Mouse (Mus musculus): ENCODE results near the gene Polr3c.
"Not testable (repeated sequence)": the region's sequence is repeated elsewhere in the genome, so short reads cannot be mapped to it uniquely, and the experiment has no call there.

The Polr3c gene

DNA sequence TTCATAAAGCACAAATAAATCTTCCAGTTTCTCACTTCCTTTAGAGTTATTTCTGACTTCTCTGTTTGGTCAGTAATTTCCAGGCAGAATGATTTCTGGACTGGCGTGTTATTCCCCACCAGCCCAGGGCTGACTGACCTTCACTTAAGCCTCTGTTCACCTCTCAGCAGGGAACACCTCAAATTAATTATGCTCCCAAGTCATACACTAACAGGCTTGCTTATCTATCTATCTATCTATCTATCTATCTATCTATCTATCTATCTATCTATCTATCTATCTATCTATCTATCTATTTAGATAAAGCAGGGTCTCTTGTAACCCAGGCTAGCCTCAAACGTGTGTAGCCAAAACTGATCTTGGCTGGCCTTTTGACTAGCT, 18.8 kb downstream of the Polr3c start:
- no peak for DNase-seq (ENCODE audit: extremely low spot score, low read depth, low spot score)

DNA sequence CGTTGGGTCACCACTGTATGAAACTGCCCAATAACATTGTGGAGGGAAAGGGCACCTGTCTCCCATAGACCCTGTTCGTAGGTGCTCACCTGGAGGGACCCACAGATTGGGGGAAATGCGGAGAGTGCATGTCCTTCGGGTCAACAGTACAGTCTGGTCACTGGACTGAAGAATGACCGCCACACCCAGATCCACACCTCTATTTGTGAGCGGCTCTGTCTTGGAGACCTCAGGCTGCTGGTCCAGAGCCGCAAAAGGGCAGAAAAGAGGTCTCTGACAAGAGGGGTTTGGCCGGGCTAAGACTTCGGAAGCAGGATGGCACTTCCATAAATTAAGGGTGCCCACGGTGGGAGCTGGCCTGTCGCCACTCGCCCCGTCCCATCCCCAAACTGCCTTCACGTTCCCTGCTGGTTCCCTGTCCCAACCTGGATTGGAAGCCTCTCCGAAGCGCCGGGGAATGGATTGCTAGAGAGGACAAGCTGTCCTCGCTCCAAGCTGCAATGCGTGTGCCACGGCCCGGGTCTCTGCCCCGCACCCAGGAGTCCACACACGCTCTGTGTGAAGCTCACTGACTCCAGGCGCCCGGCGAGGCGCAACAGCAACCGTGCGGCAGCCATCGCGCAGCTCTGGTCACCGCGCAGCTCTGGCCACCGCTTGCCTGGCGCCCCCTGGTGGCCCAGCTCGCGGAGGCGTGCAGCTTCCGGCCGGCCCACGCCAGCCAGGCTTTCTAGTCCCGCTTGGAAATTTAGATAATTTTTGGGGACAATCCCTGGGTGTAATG, 19.3 kb downstream of the Polr3c start, which contains the start of gene Nudt17:
Nudt17 (minus strand) TSS at position 660 of the 781 bp plus-strand sequence.
- DNase-seq (ENCODE audit: extremely low spot score, low read depth, low spot score) = no peak

- DNase-seq (ENCODE audit: extremely low spot score, low read depth, low spot score) = no peak
These were observed 20.4 kb downstream of the Polr3c start for GRCm38 (mm10) chr3:96706984-96707383.

- DNase-seq (ENCODE audit: extremely low spot score, low read depth, low spot score) = no peak
These were observed 21.2 kb downstream of the Polr3c start for GRCm38 (mm10) chr3:96706217-96706616.

DNA sequence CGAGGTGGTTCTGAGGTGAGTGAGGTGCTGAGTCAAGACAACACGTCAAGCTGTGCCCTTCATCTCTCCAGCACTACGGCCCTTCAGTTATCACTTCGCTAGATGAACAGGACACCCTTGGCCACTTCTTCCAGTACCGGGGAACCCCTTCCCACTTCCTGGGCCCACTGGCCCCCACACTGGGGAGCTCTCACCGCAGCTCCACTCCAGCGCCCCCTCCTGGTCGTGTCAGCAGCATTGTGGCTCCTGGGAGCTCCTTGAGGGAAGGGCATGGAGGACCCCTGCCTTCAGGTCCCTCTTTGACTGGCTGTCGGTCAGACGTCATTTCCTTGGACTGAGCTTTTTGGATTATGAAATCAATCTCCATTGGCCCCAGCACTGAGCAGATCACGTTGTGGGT, 22.6 kb downstream of the Polr3c start:
- DNase-seq (ENCODE audit: extremely low spot score, low read depth, low spot score) = no peak

GRCm38 (mm10) chr3:96701003-96701402, 26.4 kb downstream of the Polr3c start:
- DNase-seq (ENCODE audit: extremely low spot score, low read depth, low spot score) = no peak

- DNase-seq (ENCODE audit: extremely low spot score, low read depth, low spot score) = no peak
These were observed 27.1 kb downstream of the Polr3c start for GRCm38 (mm10) chr3:96700376-96700775.

GRCm38 (mm10) chr3:96698993-96699690, 28.3 kb downstream of the Polr3c start:
- DNase-seq (ENCODE audit: extremely low spot score, low read depth, low spot score) = no peak

DNA sequence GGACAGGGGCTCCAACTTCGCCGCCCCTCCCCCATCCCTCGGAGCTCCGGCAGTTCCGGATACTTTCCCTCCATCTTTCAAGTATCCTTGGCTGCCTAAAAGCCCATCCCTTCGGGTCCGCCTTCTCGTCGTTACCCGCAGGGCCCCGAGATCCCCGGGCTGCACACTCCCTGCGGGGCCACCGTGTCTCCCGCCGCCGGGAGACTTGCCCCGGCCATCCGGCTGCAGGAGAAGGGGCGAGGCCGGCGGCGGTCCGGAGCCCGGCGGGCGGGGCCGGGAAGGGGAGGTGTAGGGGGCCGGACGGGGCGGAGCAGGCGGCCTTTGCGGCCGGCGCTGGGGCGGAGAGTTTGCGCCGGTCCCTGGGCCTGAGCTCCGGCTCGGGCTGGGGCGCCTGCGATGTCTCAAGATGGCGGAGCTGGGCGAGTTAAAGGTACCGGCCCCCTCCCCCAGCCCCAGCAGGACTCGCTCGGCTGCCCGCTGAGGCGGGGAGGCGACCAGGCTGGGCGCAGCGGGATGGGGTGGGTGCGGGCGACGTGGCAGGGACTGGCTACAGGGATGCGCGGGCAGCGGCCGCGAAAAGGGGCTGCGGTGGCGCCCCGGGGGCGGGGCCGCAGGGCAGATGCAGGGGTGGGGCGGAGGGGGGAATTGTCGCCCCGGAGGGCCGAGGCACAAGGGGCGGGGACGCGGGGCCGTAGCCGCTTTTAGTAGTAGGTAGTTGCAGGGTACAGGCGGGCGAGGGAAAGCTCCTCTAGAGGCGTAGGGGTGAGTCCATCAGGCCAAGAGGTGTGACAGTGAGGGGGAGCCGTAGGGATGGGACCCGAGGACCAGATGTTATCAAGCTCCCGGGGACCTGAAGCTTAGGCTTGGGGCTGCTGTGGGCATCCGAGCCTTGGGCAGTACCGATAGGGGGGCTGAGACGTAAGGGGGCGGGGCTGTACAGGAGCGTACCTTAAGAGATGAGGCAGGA, 30.4 kb downstream of the Polr3c start:
- DNase-seq (ENCODE audit: extremely low spot score, low read depth, low spot score) = no peak

- no peak for DNase-seq (ENCODE audit: extremely low spot score, low read depth, low spot score)
These were observed 31.1 kb downstream of the Polr3c start, which contains the start of gene Pias3 for GRCm38 (mm10) chr3:96696198-96696765. Gene Pias3 (plus strand): TSS chr3:96696384.

DNA sequence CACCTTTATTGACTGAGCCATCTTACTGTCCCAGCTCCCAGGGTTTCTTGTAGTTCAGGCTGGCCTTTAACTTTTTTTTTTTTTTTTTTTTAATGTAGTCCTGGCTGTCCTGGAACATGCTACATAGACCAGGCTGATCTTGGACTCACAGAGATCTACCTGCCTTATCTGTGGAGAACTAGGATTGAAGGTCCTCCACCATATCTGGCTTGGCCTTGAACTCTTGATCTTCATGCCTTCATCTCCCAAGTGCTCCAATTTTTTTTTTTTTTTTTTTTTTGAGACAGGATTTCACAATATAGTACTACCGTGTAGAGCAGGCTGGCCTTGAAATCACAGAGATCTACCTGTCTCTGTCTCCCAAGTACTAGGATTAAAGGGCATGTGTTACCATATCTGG, 33.8 kb downstream of the Polr3c start:
- no peak for DNase-seq (ENCODE audit: extremely low spot score, low read depth, low spot score)

DNA sequence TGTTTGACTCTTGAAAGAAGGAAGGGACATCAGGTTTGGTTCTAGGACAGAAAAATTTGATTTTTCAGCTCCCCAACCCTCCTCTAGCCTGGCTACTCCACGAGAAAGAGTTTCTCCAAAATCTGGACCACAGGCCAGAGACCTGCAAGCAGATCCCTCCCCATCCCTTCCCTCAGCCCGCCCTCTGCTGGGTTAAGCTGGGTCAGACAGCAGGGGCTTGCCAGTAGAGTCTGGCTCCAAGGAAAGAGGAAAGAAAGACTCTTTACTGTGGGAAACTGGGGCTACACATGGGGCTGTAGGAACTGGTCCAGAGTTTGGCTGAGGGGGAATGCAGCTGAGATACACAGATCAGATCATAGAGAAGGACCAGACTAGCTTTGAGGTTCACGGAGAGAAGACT, 34.9 kb downstream of the Polr3c start:
- DNase-seq (ENCODE audit: extremely low spot score, low read depth, low spot score) = no peak

GRCm38 (mm10) chr3:96690298-96690697, 37.1 kb downstream of the Polr3c start:
- no peak for DNase-seq (ENCODE audit: extremely low spot score, low read depth, low spot score)

DNA sequence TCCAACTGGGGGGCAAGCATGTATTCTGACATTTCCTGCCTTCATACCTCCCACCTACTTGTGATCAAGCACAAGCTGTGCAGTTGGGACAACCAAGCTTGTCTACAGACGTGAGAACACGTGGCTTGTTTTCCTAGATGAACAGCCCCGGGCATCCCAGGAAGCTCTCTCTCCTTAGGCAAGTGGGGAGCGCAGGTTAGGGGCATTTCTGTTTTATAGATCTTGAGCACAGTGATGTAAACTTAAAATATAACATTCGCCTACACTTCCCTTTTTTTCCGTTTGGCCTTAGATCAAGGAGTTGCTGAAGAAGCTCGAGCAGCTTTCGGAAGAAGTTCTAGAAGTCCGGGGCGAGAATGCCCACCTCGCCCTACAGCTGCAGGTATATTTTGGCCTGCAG, 38.6 kb downstream of the Polr3c start:
- DNase-seq (ENCODE audit: extremely low spot score, low read depth, low spot score) = no peak

DNA sequence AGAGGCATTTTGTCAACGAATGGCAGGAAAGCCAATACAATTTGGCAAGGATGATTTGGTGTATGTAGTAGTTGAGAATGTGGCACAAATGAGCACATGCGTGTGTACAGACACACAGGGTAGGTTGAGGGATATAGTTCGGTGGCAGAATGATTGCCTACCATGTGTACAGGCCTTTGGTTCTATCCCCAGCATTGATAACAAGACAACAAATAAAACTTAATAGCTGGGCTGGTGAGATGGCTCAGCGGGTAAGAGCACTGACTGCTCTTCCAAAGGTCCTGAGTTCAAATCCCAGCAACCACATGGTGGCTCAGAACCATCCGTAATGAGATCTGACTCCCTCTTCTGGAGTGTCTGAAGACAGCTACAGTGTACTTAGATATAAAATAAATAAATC, 41.4 kb downstream of the Polr3c start:
- DNase-seq (ENCODE audit: extremely low spot score, low read depth, low spot score) = not testable (repeated sequence)

GRCm38 (mm10) chr3:96684822-96685156, 42.6 kb downstream of the Polr3c start:
- no peak for DNase-seq (ENCODE audit: extremely low spot score, low read depth, low spot score)

GRCm38 (mm10) chr3:96684151-96684821, 43.1 kb downstream of the Polr3c start:
- DNase-seq (ENCODE audit: extremely low spot score, low read depth, low spot score) = no peak

GRCm38 (mm10) chr3:96683496-96683895, 43.9 kb downstream of the Polr3c start:
- DNase-seq (ENCODE audit: extremely low spot score, low read depth, low spot score) = no peak

DNA sequence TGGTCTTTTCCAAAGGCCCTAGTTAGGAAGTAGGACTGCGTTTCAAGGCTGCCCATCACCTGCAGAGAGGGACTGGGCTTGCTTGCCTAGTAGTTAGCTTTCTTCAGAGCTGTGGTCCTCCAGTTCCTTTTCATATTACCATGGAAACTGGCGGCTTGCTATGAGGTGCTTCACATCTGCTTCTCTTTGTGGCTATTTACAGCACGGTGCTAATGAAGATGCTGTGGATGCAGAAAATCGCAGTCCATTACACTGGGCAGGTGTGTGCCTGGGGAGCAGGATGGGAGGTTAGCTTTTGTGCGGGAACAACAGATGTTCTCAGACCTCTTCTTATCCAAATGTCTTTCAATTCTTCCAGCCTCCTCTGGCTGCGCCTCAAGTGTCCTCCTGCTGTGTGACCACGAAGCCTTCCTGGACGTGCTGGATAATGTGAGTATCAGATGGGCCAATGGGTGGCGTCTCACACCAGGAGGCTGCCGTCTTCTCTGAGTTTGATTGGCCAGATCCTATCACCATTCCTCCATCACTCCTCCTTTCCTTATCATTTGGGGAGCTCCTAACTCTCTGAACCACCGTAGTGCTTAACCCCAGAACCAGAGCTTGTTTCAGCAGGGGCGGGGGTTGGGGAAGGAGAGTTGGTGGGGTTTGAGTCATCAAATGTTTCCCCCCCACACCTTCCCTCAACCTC, 47.0 kb downstream of the Polr3c start:
- no peak for DNase-seq (ENCODE audit: extremely low spot score, low read depth, low spot score)

DNA sequence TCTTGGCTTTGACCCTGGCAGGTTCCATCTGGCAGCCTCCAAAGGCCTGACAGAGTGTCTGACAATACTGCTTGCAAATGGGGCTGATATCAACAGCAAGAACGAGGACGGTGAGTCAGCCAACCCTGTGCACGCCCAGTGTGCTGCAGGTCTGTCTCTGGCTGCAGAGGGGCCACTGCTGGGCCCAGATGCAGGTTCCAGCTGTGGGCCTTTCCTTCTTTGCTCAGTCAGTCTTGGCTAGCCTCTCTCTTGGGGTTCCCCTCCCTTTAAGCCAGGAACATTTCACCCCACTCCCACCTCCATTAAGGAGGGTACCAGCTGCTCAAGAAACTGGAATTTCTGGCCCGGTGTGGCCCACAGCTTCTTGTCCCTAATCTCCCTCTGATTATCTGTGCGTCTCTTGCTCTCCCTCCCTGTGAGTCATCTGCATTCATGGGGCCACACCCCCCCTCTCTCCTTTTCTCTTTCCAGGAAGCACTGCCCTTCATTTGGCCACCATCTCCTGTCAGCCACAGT, 48.2 kb downstream of the Polr3c start:
- no peak for DNase-seq (ENCODE audit: extremely low spot score, low read depth, low spot score)

All from hindlimb bud, embryonic 11.5 days (tissue).